12 mouse cellular contexts compared by ENCODE assay signal in genomic region chr5:14088100-14088499, GRCm38 (mm10).
DNase-seq lines count a peak whose midpoint lies in the region; TF ChIP-seq lines count a peak whose summit lies in the region.
"Had no signal": no experiment of that assay in that cellular context is flagged by ENCODE, and none has a peak within 500 bp of the region (broad histone marks: within the 10 kb centered on the region; RNA-seq: fewer than 3 reads in every experiment).

No protein-coding gene starts in this region.

- no peak overlapping the region for H3K4me3 ChIP-seq in left cerebral cortex, adult 2 months
- no peak overlapping the region for H3K4me3 ChIP-seq in layer of hippocampus, adult 2 months
- no peak overlapping the region for H3K4me3 ChIP-seq in thymus, adult 2 months (ENCODE audit: control insufficient read depth, insufficient read depth, low read length)
- H3K4me3 ChIP-seq: forebrain, embryonic 13.5 days; limb, embryonic 13.5 days; midbrain, embryonic 12.5 days had no signal

- WGBS in thymus, adult 2 months = 83% methylated on average over 2 of the region's 2 CpGs

- no peak overlapping the region for H3K27ac ChIP-seq in left cerebral cortex, adult 2 months
- peak overlapping the region; percentile 21; the same call in 1 of the 2 replicates for H3K27ac ChIP-seq in layer of hippocampus, adult 2 months
- no peak overlapping the region for H3K27ac ChIP-seq in thymus, adult 2 months (ENCODE audit: control insufficient read depth, insufficient read depth, low read length)
- H3K27ac ChIP-seq: forebrain, embryonic 13.5 days; limb, embryonic 13.5 days; midbrain, embryonic 12.5 days had no signal

- no peaks in the 10 kb centered on the region for H3K4me1 ChIP-seq in thymus, adult 2 months (replicated peaks; ENCODE audit: control insufficient read depth, insufficient read depth, low read length)

- TF ChIP-seq CTCF in left cerebral cortex, adult 2 months (IDR thresholded peaks at IDR 0.05) = no peak
- TF ChIP-seq CTCF in layer of hippocampus, adult 2 months (conservative IDR thresholded peaks at IDR 0.05) = no peak
- TF ChIP-seq CTCF in thymus, adult 2 months (IDR thresholded peaks at IDR 0.05; ENCODE audit: borderline replicate concordance, control insufficient read depth, extremely low read depth, insufficient read depth, low read length, poor library complexity) = no peak

- no peaks in the 10 kb centered on the region for H3K27me3 ChIP-seq in thymus, adult 2 months (ENCODE audit: control insufficient read depth, insufficient read depth, low read length)
- H3K27me3 ChIP-seq: forebrain, embryonic 13.5 days; limb, embryonic 13.5 days; midbrain, embryonic 12.5 days had no signal

- DNase-seq in left cerebral cortex, adult 2 months (ENCODE audit: extremely low spot score in 1 of 2, low spot score in 2 of 2) = peak; percentile 16 to 19
- DNase-seq in left cerebral cortex, postnatal 4 days = no peak
- peak; percentile 78 for DNase-seq in brain, adult 2 months (ENCODE audit: low read depth, low spot score)
- peak; percentile 17 to 57 for DNase-seq in layer of hippocampus, adult 2 months (ENCODE audit: low spot score in 2 of 2)
- peak; percentile 35 for DNase-seq in lung, postnatal 36 days
- no peak for DNase-seq in adrenal gland, adult 18-20 months (ENCODE audit: low spot score in 2 of 2)
- DNase-seq in thymus, adult 2 months = no peak
- DNase-seq: adrenal gland, postnatal 25 days had no signal

- TF ChIP-seq POLR2A in thymus, adult 2 months (IDR thresholded peaks at IDR 0.05; ENCODE audit: control insufficient read depth, extremely low read depth, insufficient read depth, low read length, poor library complexity) = no peak

- H3K36me3 ChIP-seq in thymus, adult 2 months (ENCODE audit: control insufficient read depth, insufficient read depth, low read length) = no peaks in the 10 kb centered on the region
- H3K36me3 ChIP-seq: G1E; limb, embryonic 13.5 days; midbrain, embryonic 12.5 days had no signal

- intact Hi-C loops in left cerebral cortex, adult 2 months (cut with DNase I) = no loop called here
- intact Hi-C loops in left cerebral cortex, postnatal 4 days (cut with DNase I) = no loop called here

Comparison
In these comparisons a context has a peak if more than half of its experiments do, and no peak if none do; other contexts are left out.
1. DNase-seq: peak in left cerebral cortex, adult 2 months (2 of 2), brain, adult 2 months (single experiment), layer of hippocampus, adult 2 months (2 of 2) and lung, postnatal 36 days (single experiment); none in left cerebral cortex, postnatal 4 days (single experiment), adrenal gland, adult 18-20 months (0 of 2) and thymus, adult 2 months (single experiment).